Mouse (Mus musculus): ENCODE results near the gene Brms1l. TPM values are rescaled to one million over a fixed set of nuclear protein-coding genes. Genes with fewer than 3 reads are reported as not detected.
"Not testable (repeated sequence)": the region's sequence is repeated elsewhere in the genome, so short reads cannot be mapped to it uniquely, and the experiment has no call there.

The Brms1l gene
- total RNA-seq (2021) = 10 to 100 TPM; 22.3 to 22.9 TPM

- intact Hi-C loops (cut with DNase I) = no loop called here
- DNase-seq (ENCODE audit: low spot score) = peak; percentile 93
Observed at GRCm38 (mm10) chr12:55836199-55836951, at the start of gene Brms1l. Gene Brms1l, plus strand, starts transcription at chr12:55836324.

DNA sequence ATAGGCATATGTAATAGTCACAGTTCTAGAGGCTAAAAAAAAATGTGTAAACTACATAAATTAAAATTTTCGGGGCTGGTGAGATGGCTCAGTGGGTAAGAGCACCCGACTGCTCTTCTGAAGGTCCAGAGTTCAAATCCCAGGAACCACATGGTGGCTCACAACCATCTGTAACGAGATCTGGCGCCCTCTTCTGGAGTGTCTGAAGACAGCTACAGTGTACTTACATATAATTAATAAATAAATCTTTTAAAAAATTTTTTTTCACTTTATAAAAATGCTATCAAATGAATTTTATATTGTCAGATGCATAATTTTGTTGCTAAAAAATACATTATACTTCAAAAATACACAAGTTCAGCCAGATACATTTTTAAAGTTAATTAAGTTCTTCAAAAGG is 41.6 kb upstream of the Brms1l start:
- DNase-seq (ENCODE audit: low spot score) = not testable (repeated sequence)
- intact Hi-C loops (cut with DNase I) = loop anchor here (5.0 kb wide), 1 partner anchor 38 kb away; no protein-coding TSS in a partner anchor

DNA sequence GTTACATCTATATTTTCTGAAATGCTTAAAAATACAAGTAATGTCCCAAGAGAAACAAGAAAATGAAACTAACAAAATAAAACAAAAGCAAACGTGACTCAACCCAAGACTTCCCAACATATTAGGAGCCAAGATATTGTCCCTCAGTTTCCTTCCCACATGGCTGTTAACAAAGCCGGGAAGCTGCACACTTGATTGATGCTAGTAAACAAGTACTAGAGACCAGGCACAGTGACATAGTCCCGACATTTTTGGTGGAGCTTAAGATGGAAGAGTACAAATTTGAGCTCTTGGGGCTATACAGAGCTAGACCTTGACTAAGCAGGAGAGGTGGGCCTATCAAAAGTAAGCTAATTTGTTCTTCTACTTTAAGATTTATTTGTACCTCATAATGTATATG is 39.0 kb upstream of the Brms1l start:
- intact Hi-C loops (cut with DNase I) = loop anchor here (2.0 kb wide), 1 partner anchor 24 kb away; the partner anchor contains the start of gene Ralgapa1
- no peak for DNase-seq (ENCODE audit: low spot score)

- intact Hi-C loops (cut with DNase I) = no loop called here
- no peak for DNase-seq (ENCODE audit: low spot score)
Observed at GRCm38 (mm10) chr12:55798745-55799144, 37.4 kb upstream of the Brms1l start.

- DNase-seq (ENCODE audit: low spot score) = no peak
- intact Hi-C loops (cut with DNase I) = no loop called here
Observed at GRCm38 (mm10) chr12:55800144-55800543, 36.0 kb upstream of the Brms1l start.

- intact Hi-C loops (cut with DNase I) = no loop called here
- no peak for DNase-seq (ENCODE audit: low spot score)
Observed at GRCm38 (mm10) chr12:55801131-55801530, 35.0 kb upstream of the Brms1l start.

DNA sequence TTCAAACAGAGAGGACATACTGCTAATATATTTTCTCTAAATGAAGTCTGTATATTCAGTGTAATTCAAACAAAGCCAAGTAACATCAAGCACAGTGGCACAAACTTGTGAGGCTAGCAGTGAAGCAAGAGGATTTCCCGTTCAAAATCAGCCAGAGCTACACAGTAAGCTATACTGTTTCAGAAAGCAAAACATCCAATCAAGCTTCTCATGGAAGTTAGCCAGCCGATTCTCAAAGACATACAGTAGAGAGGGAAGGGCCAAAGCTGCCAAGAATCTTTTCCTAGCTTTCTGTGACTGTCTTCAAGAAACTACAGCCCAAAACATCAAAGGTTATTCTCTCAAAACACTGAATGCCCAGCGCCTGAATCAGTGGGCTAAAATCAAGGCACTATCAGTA is 31.1 kb upstream of the Brms1l start:
- intact Hi-C loops (cut with DNase I) = no loop called here
- DNase-seq (ENCODE audit: low spot score) = no peak

- intact Hi-C loops (cut with DNase I) = no loop called here
Observed at GRCm38 (mm10) chr12:55816488-55816887, 19.6 kb upstream of the Brms1l start.

GRCm38 (mm10) chr12:55820119-55820660 is 15.9 kb upstream of the Brms1l start:
- intact Hi-C loops (cut with DNase I) = loop anchor here (2.0 to 10.0 kb wide), 2 partner anchors 23 to 515 kb away; partner anchors contain the start of gene Ppp2r3c
- peak; percentile 29 for DNase-seq (ENCODE audit: low spot score)

More at GRCm38 (mm10) chr12:55816488-55816887, 19.6 kb upstream of the Brms1l start:
- DNase-seq (ENCODE audit: low spot score) = no peak

- peak; percentile 71 for DNase-seq (ENCODE audit: low spot score)
- intact Hi-C loops (cut with DNase I) = loop anchor here (2.0 to 10.0 kb wide), 2 partner anchors 24 to 516 kb away; partner anchors contain the start of gene Ppp2r3c
Observed at GRCm38 (mm10) chr12:55820661-55821314, 15.3 kb upstream of the Brms1l start, which contains the start of gene Ralgapa1. Gene Ralgapa1, minus strand, starts transcription at chr12:55821167.

- intact Hi-C loops (cut with DNase I) = loop anchor here (10.0 kb wide), 1 partner anchor 519 kb away; the partner anchor contains the start of gene Ppp2r3c
Observed at GRCm38 (mm10) chr12:55824027-55824426, 12.1 kb upstream of the Brms1l start.

GRCm38 (mm10) chr12:55825537-55825936 is 10.6 kb upstream of the Brms1l start:
- intact Hi-C loops (cut with DNase I) = loop anchor here (10.0 kb wide), 1 partner anchor 521 kb away; the partner anchor contains the start of gene Ppp2r3c
- no peak for DNase-seq (ENCODE audit: low spot score)

More at GRCm38 (mm10) chr12:55824027-55824426, 12.1 kb upstream of the Brms1l start:
- DNase-seq (ENCODE audit: low spot score) = no peak

DNA sequence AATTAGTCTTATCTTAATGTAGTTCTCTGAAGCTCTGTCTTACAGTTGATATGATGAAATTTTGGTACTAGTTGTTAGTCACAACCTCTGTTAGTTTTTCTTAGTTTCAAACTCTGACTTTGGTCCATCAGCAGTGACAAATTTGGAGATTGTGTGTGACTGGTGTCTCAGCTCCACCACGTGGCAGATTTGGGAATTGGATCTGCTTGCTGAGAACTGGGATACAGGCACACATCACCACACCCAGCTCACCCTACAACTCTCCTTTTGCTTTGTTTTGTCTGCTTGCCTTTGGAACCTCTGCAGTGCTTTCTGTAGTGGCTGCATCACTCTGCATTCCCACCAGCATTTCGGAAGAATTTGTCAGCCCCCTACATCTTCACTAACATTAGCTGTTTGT is 5.0 kb upstream of the Brms1l start:
- peak; percentile 27 for DNase-seq (ENCODE audit: low spot score)
- intact Hi-C loops (cut with DNase I) = loop anchor here (1.0 to 5.0 kb wide), 2 partner anchors 39 to 53 kb away; no protein-coding TSS in a partner anchor

- intact Hi-C loops (cut with DNase I) = loop anchor here (5.0 kb wide), 1 partner anchor 41 kb away; no protein-coding TSS in a partner anchor
- no peak for DNase-seq (ENCODE audit: low spot score)
Observed at GRCm38 (mm10) chr12:55832961-55833360, 3.2 kb upstream of the Brms1l start.

GRCm38 (mm10) chr12:55833906-55834625 is 2.1 kb upstream of the Brms1l start:
- DNase-seq (ENCODE audit: low spot score) = no peak
- intact Hi-C loops (cut with DNase I) = loop anchor here (5.0 kb wide), 1 partner anchor 42 kb away; no protein-coding TSS in a partner anchor

DNA sequence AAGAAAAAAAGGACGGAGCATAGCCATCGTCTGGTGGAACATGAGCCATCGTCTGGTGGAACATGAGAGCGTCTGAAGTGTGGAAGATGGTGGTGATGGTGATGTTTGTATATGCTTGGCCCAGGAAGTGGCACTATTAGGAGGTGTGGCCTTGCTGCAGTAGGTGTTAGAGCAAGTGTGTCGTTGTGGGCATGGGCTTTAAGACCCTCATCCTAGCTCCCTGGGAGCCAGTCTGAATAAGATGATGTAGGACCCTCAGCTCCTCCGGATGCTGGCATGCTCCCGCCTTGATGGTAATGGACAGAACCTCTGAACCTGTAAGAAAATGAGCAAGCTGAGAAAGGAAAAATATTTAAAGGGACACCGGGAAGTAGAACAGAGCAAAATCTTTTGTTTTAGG is 1.2 kb upstream of the Brms1l start:
- intact Hi-C loops (cut with DNase I) = loop anchor here (5.0 kb wide), 1 partner anchor 43 kb away; no protein-coding TSS in a partner anchor
- DNase-seq (ENCODE audit: low spot score) = no peak

GRCm38 (mm10) chr12:55835857-55836198 is 296 bp upstream of the Brms1l start:
- intact Hi-C loops (cut with DNase I) = no loop called here
- DNase-seq (ENCODE audit: low spot score) = no peak

GRCm38 (mm10) chr12:55837495-55837894 is 1.4 kb downstream of the Brms1l start:
- no peak for DNase-seq (ENCODE audit: low spot score)
- intact Hi-C loops (cut with DNase I) = no loop called here

GRCm38 (mm10) chr12:55846741-55847140 is 10.6 kb downstream of the Brms1l start:
- intact Hi-C loops (cut with DNase I) = no loop called here
- no peak for DNase-seq (ENCODE audit: low spot score)

DNA sequence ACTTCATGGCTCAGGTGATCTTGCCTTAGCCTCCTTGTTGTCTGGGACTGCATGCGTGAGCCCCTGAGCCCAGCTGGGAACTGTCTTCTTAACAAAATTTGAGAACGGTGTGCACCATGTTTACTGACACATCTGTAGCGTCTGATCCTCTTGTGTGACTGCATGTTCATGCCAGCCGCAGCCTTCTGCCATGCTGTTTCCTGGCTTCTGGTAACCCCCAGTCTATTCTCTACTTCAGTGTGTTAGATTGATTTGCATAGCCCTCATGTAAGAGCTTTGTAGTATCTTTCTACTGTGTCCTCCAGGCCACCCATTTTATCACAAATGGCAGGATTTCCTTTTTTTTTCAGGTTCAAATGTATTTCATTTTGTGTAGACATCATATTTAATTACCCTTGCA is 11.7 kb downstream of the Brms1l start:
- DNase-seq (ENCODE audit: low spot score) = no peak
- intact Hi-C loops (cut with DNase I) = no loop called here

Data from heart, postnatal 25 days (tissue).